Mouse (Mus musculus): ENCODE results near the gene Arl1.
"Not testable (repeated sequence)": the region's sequence is repeated elsewhere in the genome, so short reads cannot be mapped to it uniquely, and the experiment has no call there.

Gene Arl1

GRCm38 (mm10) chr10:88765431-88766142 is 34.9 kb downstream of the Arl1 start:
- no peak for DNase-seq

GRCm38 (mm10) chr10:88768961-88769360 is 38.3 kb downstream of the Arl1 start:
- DNase-seq, result no peak

- no peak for DNase-seq
These were observed 39.0 kb downstream of the Arl1 start for GRCm38 (mm10) chr10:88769676-88770075.

GRCm38 (mm10) chr10:88772965-88773364 is 42.3 kb downstream of the Arl1 start:
- not testable (repeated sequence) for DNase-seq

GRCm38 (mm10) chr10:88776206-88776605 is 45.5 kb downstream of the Arl1 start:
- no peak for DNase-seq

- DNase-seq, result no peak
These were observed 50.1 kb downstream of the Arl1 start for GRCm38 (mm10) chr10:88780716-88781115.

GRCm38 (mm10) chr10:88783135-88783534 is 52.5 kb downstream of the Arl1 start:
- DNase-seq, result not testable (repeated sequence)

- DNase-seq, result no peak
These were observed 53.3 kb downstream of the Arl1 start for GRCm38 (mm10) chr10:88783941-88784340.

- DNase-seq, result no peak
These were observed 53.9 kb downstream of the Arl1 start for GRCm38 (mm10) chr10:88784513-88784931.

- no peak for DNase-seq
These were observed 63.0 kb downstream of the Arl1 start for GRCm38 (mm10) chr10:88793671-88794070.
